Mouse (Mus musculus) G1E (cell line): ENCODE measurements at regions not wholly inside any gene's neighbourhood (a gene's known extent, or its start where the extent isn't known, plus 50 kb on each side); places are given as distances from the start of the nearest gene placed in this dataset.

ENCODE experiments used
- CTCF ChIP-seq: IDR thresholded peaks from 2 replicates; pipeline ENCODE4 v1.5.1; 2012; ENCODE audit warnings: low read depth, low read length, inconsistent platforms, mixed read lengths
- GATA1 ChIP-seq: IDR thresholded peaks from 2 replicates; pipeline ENCODE4 v1.6.1; 2012; ENCODE audit warnings: borderline replicate concordance, low read length, inconsistent platforms, mixed read lengths
- POLR2AphosphoS5 ChIP-seq: IDR thresholded peaks from 2 replicates; pipeline ENCODE4 v1.6.1; 2012; ENCODE audit warnings: low read depth, low read length, inconsistent platforms; ENCODE audit not compliant: insufficient replicate concordance
- TAL1 ChIP-seq: conservative IDR thresholded peaks from 2 replicates; pipeline ENCODE4 v1.6.1; 2012; ENCODE audit warnings: low read depth, low read length, inconsistent platforms, mixed read lengths

DNA sequence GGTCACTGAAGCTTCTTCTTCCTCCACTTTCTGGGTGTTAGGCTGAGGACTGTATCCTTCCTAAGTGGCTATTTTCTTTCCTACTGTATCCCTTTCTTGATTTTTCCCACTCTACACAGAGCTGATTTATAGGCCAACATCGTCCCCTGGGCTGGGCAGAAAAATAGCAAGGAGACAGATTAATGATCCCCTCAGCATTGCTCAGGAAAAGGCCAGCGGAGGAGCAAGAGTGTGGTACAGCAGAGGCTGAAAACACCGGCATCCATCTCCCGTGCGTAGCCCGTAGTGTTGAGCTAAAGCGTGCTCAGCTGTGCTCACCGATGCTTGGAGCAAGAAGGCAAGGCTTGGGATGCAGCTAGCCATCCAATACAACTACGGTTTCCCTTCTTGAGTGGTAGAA lies 62.2 kb upstream of the Cadm1 start:
- no peak for TF ChIP-seq CTCF
- TF ChIP-seq POLR2AphosphoS5 = no peak
- no peak for TF ChIP-seq GATA1
- TF ChIP-seq TAL1 = no peak
